Mouse (Mus musculus) layer of hippocampus, adult 18-20 months (tissue): Measurements from ENCODE around the gene Il12rb1. TPM values are rescaled to one million over a fixed set of nuclear protein-coding genes. Genes with fewer than 3 reads are reported as not detected.

Source experiments
- DNase-seq, 2 experiments: peaks; one replicate each; pipeline ENCODE4 v3.0.0; 2022; ENCODE audit warnings: low spot score in 2 of 2
- total RNA-seq, 2 experiments: library from RNA; stranded (reverse); gene quantifications; 2 replicates each; pipeline ENCODE4 v1.2.3; 2021

Il12rb1 gene
- total RNA-seq, 2 experiments from 2014 or later: 0.97 to 1.7 TPM

GRCm38 (mm10) chr8:70846371-70847154, 38.3 kb downstream of the Il12rb1 start:
- DNase-seq: no peak

DNA sequence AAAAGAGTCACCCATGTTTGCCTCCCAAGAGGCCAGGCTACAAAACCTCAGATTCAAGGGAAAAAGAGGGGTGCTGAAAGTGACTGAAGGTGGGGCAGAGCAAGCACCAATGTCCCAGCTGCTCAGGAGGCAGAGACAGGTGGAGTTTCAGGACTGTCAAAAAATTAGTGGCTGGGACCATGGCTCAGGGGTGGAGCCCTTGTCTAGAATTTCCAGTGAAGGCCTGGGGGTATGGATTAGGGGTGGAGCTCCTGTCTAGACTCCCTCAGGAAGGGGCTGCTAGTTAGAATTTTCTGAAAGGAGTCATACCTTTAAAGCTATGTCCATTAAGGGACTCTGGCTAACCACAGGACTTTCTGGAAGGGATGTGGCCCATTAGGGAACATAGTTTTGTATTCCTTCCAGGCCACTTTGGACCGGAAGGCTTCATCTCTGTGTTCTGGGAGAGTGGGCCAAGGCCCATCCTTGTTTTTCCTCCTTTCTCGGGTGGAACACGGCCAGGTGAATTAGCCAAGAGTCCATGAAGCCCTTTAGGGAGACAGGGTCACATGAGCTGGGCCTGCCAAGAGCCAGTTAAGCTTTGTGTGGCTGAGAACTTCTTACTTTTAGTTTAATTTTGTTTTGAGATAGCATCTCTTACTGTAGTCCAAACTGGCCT, 41.2 kb downstream of the Il12rb1 start:
- DNase-seq: no peak

GRCm38 (mm10) chr8:70850132-70850845, 42.0 kb downstream of the Il12rb1 start:
- DNase-seq: no peak

DNA sequence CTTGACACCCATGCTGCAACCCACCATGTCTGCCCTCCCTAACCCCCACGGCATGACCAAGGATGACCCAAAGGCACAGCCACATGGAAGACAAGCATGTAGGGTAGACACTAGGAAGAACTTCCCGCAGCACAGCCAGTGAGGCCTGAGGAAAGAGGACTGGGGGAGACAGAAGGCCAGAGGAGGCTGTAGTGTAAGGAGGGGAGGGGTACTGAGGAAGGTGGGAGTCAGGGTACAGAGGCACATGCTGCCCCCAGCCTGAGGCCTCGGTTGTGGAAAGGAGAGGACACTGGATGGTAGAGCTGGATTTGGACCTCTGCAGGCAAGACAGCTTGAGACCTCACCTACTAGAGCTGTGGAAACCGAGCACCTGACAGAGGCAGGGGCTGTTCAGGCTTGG, 42.7 kb downstream of the Il12rb1 start:
- no peak for DNase-seq

- DNase-seq: no peak
Measured at GRCm38 (mm10) chr8:70851837-70852236, 43.6 kb downstream of the Il12rb1 start.

GRCm38 (mm10) chr8:70852595-70853231, 44.5 kb downstream of the Il12rb1 start:
- DNase-seq: no peak

DNA sequence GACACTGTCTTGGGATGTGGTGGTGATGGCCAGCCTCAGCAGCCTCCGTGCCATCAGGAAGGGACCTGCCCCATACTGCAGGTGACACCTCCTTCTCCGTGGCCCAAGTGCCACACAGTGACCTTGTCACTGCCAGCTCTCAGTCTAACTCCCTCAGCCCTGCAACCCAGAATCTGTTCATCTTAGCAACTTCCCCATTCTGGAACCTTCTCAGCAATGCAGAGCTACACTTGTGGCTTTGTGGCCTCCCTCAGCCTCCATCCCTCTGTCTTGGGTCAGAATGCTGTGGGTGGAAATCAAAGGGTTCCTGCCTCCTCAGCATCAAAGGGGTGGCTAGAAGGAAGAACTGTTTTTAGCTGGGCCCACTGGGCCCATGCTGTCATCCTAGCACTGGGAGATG, 45.6 kb downstream of the Il12rb1 start:
- no peak for DNase-seq

GRCm38 (mm10) chr8:70856028-70856427, 47.8 kb downstream of the Il12rb1 start:
- DNase-seq: no peak

DNA sequence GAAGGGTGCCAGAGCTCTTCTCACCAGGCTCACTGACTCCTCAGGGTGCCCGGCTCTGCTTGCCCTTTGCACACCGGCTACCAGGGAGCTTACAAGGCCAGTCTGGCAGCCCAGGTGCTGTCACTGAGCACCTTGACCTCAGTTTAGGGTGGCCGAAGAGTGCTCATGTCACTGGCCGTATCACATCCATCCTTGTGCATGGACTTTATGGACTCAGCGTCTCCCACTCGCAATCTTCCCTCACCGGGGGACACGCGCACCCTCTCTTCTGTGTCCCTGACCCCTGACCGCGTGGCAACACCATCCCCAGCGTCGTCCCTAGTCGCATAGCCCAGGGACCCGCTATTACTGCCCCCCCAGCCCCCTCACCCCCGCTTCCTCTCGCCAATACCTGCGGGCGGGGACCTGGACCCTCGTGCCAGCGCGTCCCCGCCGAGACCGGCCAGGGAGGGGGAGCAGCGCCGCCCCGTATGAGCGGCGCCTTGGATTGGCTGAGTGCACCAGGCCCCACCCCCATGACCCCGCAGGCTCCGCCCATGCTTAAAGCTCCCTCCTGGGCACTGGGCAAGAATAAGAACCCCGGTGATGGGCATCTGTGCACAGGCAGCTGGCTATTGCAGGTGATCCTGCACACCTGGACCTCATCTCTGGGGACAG, 48.4 kb downstream of the Il12rb1 start:
- DNase-seq: peak in 1 of 2 experiments; percentile 86

- DNase-seq: no peak
Measured at GRCm38 (mm10) chr8:70857516-70857915, 49.3 kb downstream of the Il12rb1 start.

DNA sequence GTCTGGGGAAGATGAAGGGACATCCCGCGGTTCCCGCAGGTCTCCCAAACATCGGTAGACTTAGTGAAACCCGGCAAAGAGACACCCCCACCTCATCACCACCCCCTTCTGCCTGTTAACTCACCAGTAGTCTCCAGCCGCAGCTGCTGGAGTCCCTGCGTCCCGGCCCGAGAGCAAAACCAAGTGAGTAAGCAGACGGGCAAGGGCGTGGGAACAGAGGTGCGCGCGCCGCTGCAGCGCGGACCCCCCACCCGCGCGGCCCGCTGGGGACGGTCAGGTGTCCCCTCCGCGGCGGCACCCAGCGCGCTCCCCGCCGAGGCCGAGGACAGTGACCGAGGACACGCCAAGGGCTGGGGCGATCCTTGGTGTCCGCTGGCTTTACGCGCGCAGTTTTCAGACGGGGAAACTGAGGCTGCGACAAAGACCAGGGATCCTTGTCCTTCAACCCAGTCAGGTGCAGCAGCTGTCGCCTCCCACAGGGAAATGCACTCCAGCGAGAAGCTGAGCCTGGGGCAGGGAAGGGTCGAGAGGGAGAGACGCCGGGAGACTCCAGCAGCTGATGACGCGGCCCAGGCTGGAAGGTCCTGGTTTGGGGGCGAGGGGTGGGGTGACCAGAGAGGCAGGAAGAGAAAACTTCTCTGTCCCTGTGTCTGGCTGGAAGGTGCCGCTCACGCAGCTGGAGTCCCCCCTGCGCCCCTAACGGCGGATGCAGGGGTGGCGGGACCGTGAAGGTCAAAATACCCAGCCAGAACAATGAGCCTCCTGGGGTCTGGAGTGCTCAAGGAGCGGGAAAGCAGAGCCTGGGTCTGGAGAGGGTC, 54.8 kb downstream of the Il12rb1 start, which contains the start of gene Kcnn1:
Kcnn1 (minus strand) TSS at position 435 of the 818 bp plus-strand sequence.
- no peak for DNase-seq

GRCm38 (mm10) chr8:70863956-70864711, 55.9 kb downstream of the Il12rb1 start:
- no peak for DNase-seq

GRCm38 (mm10) chr8:70864712-70865221, 56.5 kb downstream of the Il12rb1 start:
- no peak for DNase-seq

- DNase-seq: peak; percentile 99 to 100
Measured at GRCm38 (mm10) chr8:70865350-70866000, 57.2 kb downstream of the Il12rb1 start.

GRCm38 (mm10) chr8:70866001-70866520, 57.8 kb downstream of the Il12rb1 start:
- DNase-seq: no peak

GRCm38 (mm10) chr8:70866566-70866965, 58.3 kb downstream of the Il12rb1 start:
- DNase-seq: no peak

DNA sequence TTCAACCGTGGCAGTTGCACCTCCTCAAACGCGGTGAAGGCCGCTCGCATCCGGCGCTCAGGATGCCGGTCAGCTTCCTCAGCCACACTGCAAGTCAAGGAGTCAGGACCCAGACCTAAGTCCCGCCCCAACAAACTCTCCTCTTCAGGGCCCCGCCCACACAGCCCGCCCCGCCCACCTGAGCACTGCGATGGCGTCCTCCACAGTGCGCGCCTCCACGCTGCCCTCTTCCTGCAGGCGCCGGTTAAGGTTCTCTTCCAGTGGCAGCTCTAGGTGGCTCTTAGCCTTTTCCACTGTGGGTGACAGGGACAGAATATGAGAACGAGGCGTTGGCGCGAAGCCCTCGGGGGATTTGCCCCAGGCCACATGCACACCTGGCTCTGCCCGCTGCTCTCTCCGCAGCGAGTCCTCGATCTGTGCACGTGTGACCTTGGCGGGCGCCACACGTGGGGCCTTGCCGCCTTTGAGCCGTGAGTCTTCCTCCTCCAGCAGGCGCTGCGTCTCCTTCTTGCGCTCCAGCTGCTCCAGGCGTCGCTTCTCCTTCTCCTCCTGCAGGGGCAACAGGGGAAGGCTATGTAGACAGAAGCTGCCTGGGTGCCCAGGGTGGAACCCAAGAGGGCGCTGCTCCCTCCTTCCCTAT, 60.4 kb downstream of the Il12rb1 start:
- no peak for DNase-seq

GRCm38 (mm10) chr8:70869199-70869571, 60.9 kb downstream of the Il12rb1 start:
- no peak for DNase-seq
